Mouse (Mus musculus) E14TG2a.4 (cell line): ENCODE results near the gene Mt4.
"Not testable (repeated sequence)": the region's sequence is repeated elsewhere in the genome, so short reads cannot be mapped to it uniquely, and the experiment has no call there.

ENCODE experiments used
- H3K27me3 ChIP-seq: 2 replicates; pipeline ENCODE4 v1.6.1; 2014; ENCODE audit warnings: low read length, control low read depth; ENCODE audit not compliant: insufficient read depth
- H3K36me3 ChIP-seq: 2 replicates; pipeline ENCODE4 v1.6.1; 2014; ENCODE audit warnings: low read length, control low read depth; ENCODE audit not compliant: insufficient read depth
- H3K4me1 ChIP-seq: replicated peaks from 2 replicates; pipeline ENCODE4 v1.6.1; 2014; ENCODE audit warnings: low read depth, low read length, control low read depth
- H3K4me3 ChIP-seq: replicated peaks from 2 replicates; pipeline ENCODE4 v1.5.1; 2014; ENCODE audit warnings: mild to moderate bottlenecking, low read length
- H3K9me3 ChIP-seq: 2 replicates; pipeline ENCODE4 v1.6.1; 2014; ENCODE audit warnings: low read length, control low read depth
- CTCF ChIP-seq: conservative IDR thresholded peaks from 2 replicates; pipeline ENCODE4 v1.5.1; 2014; ENCODE audit warnings: low read length
- NANOG ChIP-seq: IDR thresholded peaks from 2 replicates; pipeline ENCODE4 v1.6.1; 2014; ENCODE audit warnings: borderline replicate concordance, low read length, mixed read lengths
- POU5F1 ChIP-seq: IDR thresholded peaks from 2 replicates; pipeline ENCODE4 v1.6.1; 2014; ENCODE audit warnings: low read length, borderline replicate concordance

Gene Mt4

GRCm38 (mm10) chr8:94127711-94128110, 9.3 kb upstream of the Mt4 start:
- Histone ChIP-seq H3K9me3 (no peaks in the 10 kb centered on the region), H3K27me3 (peaks cover 21% of the 10 kb centered on the region; the same call in 1 of the 2 replicates), H3K36me3 (no peaks in the 10 kb centered on the region), H3K4me1 (no peaks in the 10 kb centered on the region; the same call in 1 of the 2 replicates), H3K4me3 (no peak overlapping the region)
- TF ChIP-seq CTCF (no peak), POU5F1 (no peak), NANOG (no peak)

- no peak overlapping the region for H3K4me3 ChIP-seq
- peaks cover 7% of the 10 kb centered on the region; the same call in 1 of the 2 replicates for H3K9me3 ChIP-seq
- H3K36me3 ChIP-seq = no peaks in the 10 kb centered on the region
- H3K27me3 ChIP-seq = peaks cover 18% of the 10 kb centered on the region; the same call in 1 of the 2 replicates
- H3K4me1 ChIP-seq = 0 out of 2 replicates have a peak, but pooled peaks cover 3% of the 10 kb centered on the region
- no peak for TF ChIP-seq CTCF
- no peak for TF ChIP-seq POU5F1
- TF ChIP-seq NANOG = no peak
Measured at GRCm38 (mm10) chr8:94129133-94129789, 7.7 kb upstream of the Mt4 start.

GRCm38 (mm10) chr8:94130126-94130525, 6.9 kb upstream of the Mt4 start:
- Histone ChIP-seq H3K4me3 (no peak overlapping the region), H3K27me3 (peaks cover 11% of the 10 kb centered on the region; the same call in 1 of the 2 replicates), H3K4me1 (peaks cover 8% of the 10 kb centered on the region), H3K9me3 (peaks cover 7% of the 10 kb centered on the region; the same call in 1 of the 2 replicates), H3K36me3 (no peaks in the 10 kb centered on the region)
- TF ChIP-seq POU5F1 (no peak), NANOG (no peak), CTCF (no peak)

GRCm38 (mm10) chr8:94132096-94132495, 4.9 kb upstream of the Mt4 start:
- Histone ChIP-seq H3K27me3 (peaks cover 16% of the 10 kb centered on the region; the same call in 1 of the 2 replicates), H3K4me3 (no peak overlapping the region), H3K9me3 (peaks cover 14% of the 10 kb centered on the region), H3K4me1 (peaks cover 13% of the 10 kb centered on the region), H3K36me3 (no peaks in the 10 kb centered on the region)
- TF ChIP-seq CTCF = no peak
- TF ChIP-seq POU5F1 = no peak
- TF ChIP-seq NANOG = no peak

GRCm38 (mm10) chr8:94134601-94135000, 2.4 kb upstream of the Mt4 start:
- H3K36me3 ChIP-seq, H3K4me3 ChIP-seq: not testable (repeated sequence)
- Histone ChIP-seq H3K27me3 (0 out of 2 replicates have a peak, but pooled peaks cover 12% of the 10 kb centered on the region), H3K4me1 (peaks cover 22% of the 10 kb centered on the region), H3K9me3 (peaks cover 17% of the 10 kb centered on the region)

- Histone ChIP-seq H3K27me3 (peaks cover 16% of the 10 kb centered on the region; the same call in 1 of the 2 replicates), H3K4me1 (peaks cover 22% of the 10 kb centered on the region), H3K4me3 (no peak overlapping the region), H3K9me3 (peaks cover 17% of the 10 kb centered on the region), H3K36me3 (no peaks in the 10 kb centered on the region)
- TF ChIP-seq CTCF = no peak
- no peak for TF ChIP-seq NANOG
Measured at GRCm38 (mm10) chr8:94135556-94135955, 1.4 kb upstream of the Mt4 start.

- Histone ChIP-seq H3K36me3 (no peaks in the 10 kb centered on the region), H3K4me3 (no peak overlapping the region), H3K9me3 (peaks cover 17% of the 10 kb centered on the region), H3K27me3 (peaks cover 13% of the 10 kb centered on the region; the same call in 1 of the 2 replicates), H3K4me1 (peaks cover 22% of the 10 kb centered on the region)
- TF ChIP-seq POU5F1 = no peak
- no peak for TF ChIP-seq CTCF
- TF ChIP-seq NANOG = no peak
Measured at GRCm38 (mm10) chr8:94136192-94136591, 805 bp upstream of the Mt4 start.

- Histone ChIP-seq H3K27me3 (peaks cover 13% of the 10 kb centered on the region; the same call in 1 of the 2 replicates), H3K4me3 (no peak overlapping the region), H3K36me3 (no peaks in the 10 kb centered on the region), H3K4me1 (peaks cover 14% of the 10 kb centered on the region), H3K9me3 (peaks cover 13% of the 10 kb centered on the region)
- TF ChIP-seq CTCF = no peak
- TF ChIP-seq NANOG = no peak
- no peak for TF ChIP-seq POU5F1
Measured at GRCm38 (mm10) chr8:94140266-94140795, 3.3 kb downstream of the Mt4 start.
